In the genomic region with DNA sequence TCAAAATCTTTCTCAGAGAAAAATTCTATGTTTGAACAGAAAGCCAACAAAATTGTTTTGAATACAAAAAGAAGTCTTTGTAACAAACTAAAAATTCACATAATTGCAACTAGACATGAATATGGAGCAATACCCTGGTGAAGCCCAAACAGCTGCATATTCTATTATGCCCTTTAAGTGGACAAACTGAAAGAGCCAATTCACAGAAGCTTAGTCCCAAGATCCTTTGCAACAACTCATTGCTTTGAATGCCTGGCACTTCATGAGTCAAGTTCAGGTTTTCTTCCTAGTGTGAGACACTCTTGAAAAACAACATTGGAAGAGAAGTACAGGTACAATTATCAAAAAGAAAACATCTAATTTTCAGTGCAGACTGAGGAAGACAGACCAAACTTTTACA, we compare ENCODE assay signal across 22 mouse cellular contexts. TPM values are rescaled to one million over a fixed set of nuclear protein-coding genes. Genes with fewer than 3 reads are reported as not detected.
DNase-seq lines count a peak whose midpoint lies in the region; ATAC-seq and TF ChIP-seq lines count a peak whose summit lies in the region.
"Had no signal": no experiment of that assay in that cellular context is flagged by ENCODE, and none has a peak within 500 bp of the region (broad histone marks: within the 10 kb centered on the region; RNA-seq: fewer than 3 reads in every experiment).

No protein-coding gene starts in this region.

- TF ChIP-seq EP300 in lung, postnatal 0 days (IDR thresholded peaks at IDR 0.05): no peak
- TF ChIP-seq EP300 in MEL (IDR thresholded peaks at IDR 0.05; ENCODE audit: low read depth in 1 of 2, low read length in 2 of 2): no peak

- H3K27ac ChIP-seq in forebrain, embryonic 11.5 days (ENCODE audit: low read depth, low read length): 0 out of 2 replicates have a peak overlapping the region, but pooled peaks have one; percentile 43
- H3K27ac ChIP-seq in forebrain, postnatal 0 days (ENCODE audit: low read depth, low read length): no peak overlapping the region
- H3K27ac ChIP-seq in lung, postnatal 0 days (ENCODE audit: low read length): no peak overlapping the region
- no peak overlapping the region for H3K27ac ChIP-seq in MEL (ENCODE audit: control insufficient read depth, low read depth, low read length)
- H3K27ac ChIP-seq: embryonic facial prominence, embryonic 12.5 days; hindbrain, embryonic 14.5 days; liver, embryonic 14.5 days had no signal

- DNase-seq in forebrain, embryonic 11.5 days (ENCODE audit: low spot score): no peak
- DNase-seq in forebrain, postnatal 0 days: no peak
- peak; percentile 53 for DNase-seq in lung, postnatal 0 days (ENCODE audit: low spot score)
- DNase-seq in lung, adult 2 months: no peak
- DNase-seq in MEL (ENCODE audit: low read depth, low spot score): peak; percentile 21
- no peak for DNase-seq in adrenal gland, postnatal 4 days (ENCODE audit: low spot score in 2 of 2)
- DNase-seq: adrenal gland, adult 2 months; B cell, adult 2 months; cerebellum, adult 11 months; cerebellum, postnatal 25 days; gastrocnemius, postnatal 25 days; heart, adult 2 months; heart, postnatal 36 days; kidney, adult 9 months; kidney, postnatal 25 days; layer of hippocampus, adult 9-11 months; lung, postnatal 10 days; thymus, postnatal 4 days had no signal

- no peak overlapping the region for H3K9ac ChIP-seq in forebrain, embryonic 11.5 days (ENCODE audit: low read length)
- no peak overlapping the region for H3K9ac ChIP-seq in forebrain, postnatal 0 days
- H3K9ac ChIP-seq in lung, postnatal 0 days (replicated peaks; ENCODE audit: low read depth): no peak overlapping the region
- H3K9ac ChIP-seq in MEL (ENCODE audit: control insufficient read depth, low read depth, low read length, poor library complexity, severe bottlenecking): no peak overlapping the region
- H3K9ac ChIP-seq: embryonic facial prominence, embryonic 12.5 days; hindbrain, embryonic 14.5 days; liver, embryonic 14.5 days had no signal

- H3K27me3 ChIP-seq in forebrain, embryonic 11.5 days (ENCODE audit: control insufficient read depth, insufficient read depth, low read length): no peaks in the 10 kb centered on the region
- no peaks in the 10 kb centered on the region for H3K27me3 ChIP-seq in forebrain, postnatal 0 days (ENCODE audit: insufficient read depth, low read length)
- H3K27me3 ChIP-seq in lung, postnatal 0 days (replicated peaks; ENCODE audit: insufficient read depth, low read length): no peaks in the 10 kb centered on the region
- no peaks in the 10 kb centered on the region for H3K27me3 ChIP-seq in MEL (ENCODE audit: control insufficient read depth in 1 of 2, insufficient read depth in 2 of 2, low read length in 2 of 2)
- no peaks in the 10 kb centered on the region for H3K27me3 ChIP-seq in myocyte (ENCODE audit: control insufficient read depth, insufficient read depth, insufficient read length)
- H3K27me3 ChIP-seq: embryonic facial prominence, embryonic 12.5 days had no signal

- H3K4me3 ChIP-seq in forebrain, embryonic 11.5 days (ENCODE audit: low read depth, low read length): no peak overlapping the region
- H3K4me3 ChIP-seq in forebrain, postnatal 0 days (ENCODE audit: low read depth, low read length): no peak overlapping the region
- no peak overlapping the region for H3K4me3 ChIP-seq in lung, postnatal 0 days (ENCODE audit: low read depth, low read length)
- no peak overlapping the region for H3K4me3 ChIP-seq in lung, adult 2 months (replicated peaks; ENCODE audit: extremely low read depth, low read depth, low read length)
- H3K4me3 ChIP-seq in MEL (ENCODE audit: control insufficient read depth in 1 of 2, insufficient read depth in 1 of 2, low read depth in 2 of 2, low read length in 2 of 2) (no peak overlapping the region), myocyte (no peak overlapping the region)
- H3K4me3 ChIP-seq: embryonic facial prominence, embryonic 12.5 days; heart, adult 2 months had no signal

- 0 out of 2 replicates have a peak overlapping the region, but pooled peaks have one; percentile 0 for H3K4me2 ChIP-seq in forebrain, embryonic 11.5 days (ENCODE audit: low read depth, low read length, severe bottlenecking)
- H3K4me2 ChIP-seq in forebrain, postnatal 0 days (ENCODE audit: low read depth): no peak overlapping the region
- no peak overlapping the region for H3K4me2 ChIP-seq in lung, postnatal 0 days (replicated peaks; ENCODE audit: low read depth, low read length)
- peak overlapping the region; percentile 0 for H3K4me2 ChIP-seq in myocyte (ENCODE audit: low read depth)

- no peak for TF ChIP-seq RAD21 in MEL (IDR thresholded peaks at IDR 0.05; ENCODE audit: low read depth, low read length)

- no peak for TF ChIP-seq CTCF in forebrain, postnatal 0 days (IDR thresholded peaks at IDR 0.05; ENCODE audit: low read depth)
- no peak for TF ChIP-seq CTCF in lung, postnatal 0 days (IDR thresholded peaks at IDR 0.05)
- no peak for TF ChIP-seq CTCF in lung, adult 2 months (IDR thresholded peaks at IDR 0.05; ENCODE audit: insufficient read depth, low read length)
- no peak for TF ChIP-seq CTCF in MEL (IDR thresholded peaks at IDR 0.05 in 2 of 3, conservative IDR thresholded peaks at IDR 0.05 in 1 of 3; ENCODE audit: control insufficient read depth in 1 of 3, insufficient read depth in 1 of 3, low read depth in 2 of 3, low read length in 3 of 3, poor library complexity in 1 of 3, severe bottlenecking in 1 of 3)

- peaks cover 12% of the 10 kb centered on the region for H3K79me2 ChIP-seq in MEL (ENCODE audit: control insufficient read depth, insufficient read depth, low read length, poor library complexity)
- peaks cover 84% of the 10 kb centered on the region for H3K79me2 ChIP-seq in myocyte (ENCODE audit: control insufficient read depth, insufficient read depth)

- H3K4me1 ChIP-seq in forebrain, embryonic 11.5 days (replicated peaks; ENCODE audit: control insufficient read depth, insufficient read depth, low read length): no peaks in the 10 kb centered on the region; the same call in 1 of the 2 replicates
- peaks cover 4% of the 10 kb centered on the region for H3K4me1 ChIP-seq in forebrain, postnatal 0 days (ENCODE audit: insufficient read depth)
- H3K4me1 ChIP-seq in lung, postnatal 0 days (ENCODE audit: insufficient read depth, low read depth, low read length): no peaks in the 10 kb centered on the region; the same call in 1 of the 2 replicates
- peaks cover 16% of the 10 kb centered on the region for H3K4me1 ChIP-seq in lung, adult 2 months (ENCODE audit: control insufficient read depth, insufficient read depth, low read length)
- peaks cover 4 to 10% of the 10 kb centered on the region in 2 experiments; a peak in 3 of 4 replicates for H3K4me1 ChIP-seq in MEL (ENCODE audit: control insufficient read depth in 1 of 2, insufficient read depth in 2 of 2, low read length in 2 of 2)

- H3K9me3 ChIP-seq in forebrain, embryonic 11.5 days (ENCODE audit: control insufficient read depth, low read length): no peaks in the 10 kb centered on the region
- H3K9me3 ChIP-seq in forebrain, postnatal 0 days (ENCODE audit: low read length): no peaks in the 10 kb centered on the region
- no peaks in the 10 kb centered on the region for H3K9me3 ChIP-seq in lung, postnatal 0 days (ENCODE audit: low read length)
- H3K9me3 ChIP-seq in MEL (replicated peaks; ENCODE audit: insufficient read depth, low read length): no peaks in the 10 kb centered on the region
- H3K9me3 ChIP-seq: embryonic facial prominence, embryonic 12.5 days had no signal

- H3K36me3 ChIP-seq in forebrain, embryonic 11.5 days (ENCODE audit: control insufficient read depth, insufficient read depth, low read length): no peaks in the 10 kb centered on the region
- H3K36me3 ChIP-seq in forebrain, postnatal 0 days (ENCODE audit: insufficient read depth): no peaks in the 10 kb centered on the region
- no peaks in the 10 kb centered on the region for H3K36me3 ChIP-seq in lung, postnatal 0 days (ENCODE audit: insufficient read depth, low read length)
- H3K36me3 ChIP-seq in MEL (ENCODE audit: control insufficient read depth in 1 of 2, insufficient read depth in 2 of 2, low read length in 2 of 2): peaks cover 0 to 24% of the 10 kb centered on the region in 2 experiments; a peak in 2 of 4 replicates
- H3K36me3 ChIP-seq in myocyte (ENCODE audit: control insufficient read depth, insufficient read depth): no peaks in the 10 kb centered on the region
- H3K36me3 ChIP-seq: embryonic facial prominence, embryonic 12.5 days had no signal

- ATAC-seq in forebrain, embryonic 11.5 days (replicated peaks; ENCODE audit: low FRiP score): no peak; the same call in 1 of the 2 replicates
- ATAC-seq in forebrain, postnatal 0 days: no peak
- 0 out of 2 replicates have a peak, but pooled peaks have one; percentile 14 for ATAC-seq in lung, postnatal 0 days

- no peak for TF ChIP-seq POLR2A in lung, adult 2 months (IDR thresholded peaks at IDR 0.05; ENCODE audit: borderline replicate concordance, extremely low read depth, low read depth, low read length)
- TF ChIP-seq POLR2A in MEL (IDR thresholded peaks at IDR 0.05; ENCODE audit: control insufficient read depth in 1 of 2, insufficient read depth in 1 of 2, low read depth in 1 of 2, low read length in 2 of 2, poor library complexity in 1 of 2) (no peak), myocyte (IDR thresholded peaks at IDR 0.05; ENCODE audit: insufficient read length, low read depth) (no peak)

- no peak overlapping the region for H3ac ChIP-seq in myocyte (ENCODE audit: control insufficient read depth, insufficient read length)

TF ChIP-seq in MEL, 35 proteins besides CTCF, POLR2A, EP300 and RAD21 (continues in another document):
- no peak for TF ChIP-seq NRF1 (IDR thresholded peaks at IDR 0.05; ENCODE audit: insufficient read depth, low read depth, low read length, poor library complexity, severe bottlenecking)
- TF ChIP-seq SMC3 (IDR thresholded peaks at IDR 0.05; ENCODE audit: low read depth, low read length): no peak
- no peak for TF ChIP-seq USF1 (IDR thresholded peaks at IDR 0.05; ENCODE audit: low read depth, low read length)

TF ChIP-seq in myocyte, 11 proteins besides CTCF, POLR2A, EP300 and RAD21 (continues in another document):
- TF ChIP-seq REST (IDR thresholded peaks at IDR 0.05; ENCODE audit: insufficient read depth, insufficient read length) (no peak), POLR2AphosphoS2 (IDR thresholded peaks at IDR 0.05; ENCODE audit: insufficient read length, low read depth) (no peak), MYOD1 (IDR thresholded peaks at IDR 0.05; ENCODE audit: control insufficient read depth in 1 of 3, insufficient read length in 2 of 3, low read depth in 2 of 3) (no peak)

RNA-seq across cellular contexts. Expression of a gene that starts 8.8 kb away (rescaled TPM):
- 193 and 208 TPM in 2 replicates for polyA plus RNA-seq in forebrain, embryonic 11.5 days (2014; fragmentation: Nextera tagmentation; extraction: Ambion mirVana)
- 108 and 109 TPM in 2 replicates for total RNA-seq in forebrain, postnatal 0 days (2014; rRNA removed)
- 137 and 152 TPM in 2 replicates for polyA plus RNA-seq in forebrain, postnatal 0 days (2015; fragmentation: Nextera tagmentation; extraction: Ambion mirVana)
- 133 and 156 TPM in 2 replicates for polyA plus RNA-seq in lung, postnatal 0 days (2015; fragmentation: Nextera tagmentation; extraction: Ambion mirVana)
- 30.1 and 45.7 TPM in 2 replicates for polyA plus RNA-seq in lung, adult 2 months (2012; rRNA removed)
- total RNA-seq in MEL (2012; rRNA removed): 20.3 and 26.8 TPM in 2 replicates
- polyA plus RNA-seq in MEL (2012; ENCODE audit: insufficient read depth in 1 of 2, insufficient read length in 2 of 2, low read depth in 1 of 2, low replicate concordance in 2 of 2, missing spikeins in 1 of 2) (100 to 1,000 TPM in 1 of 2 experiments, 10 to 100 TPM in 1; 39.9 to 315 TPM), myocyte (2012; fragmentation: generic; extraction: Trizol) (34.7 TPM)
- 100 to 1,000 TPM; 101 to 113 TPM for total RNA-seq in adrenal gland, postnatal 4 days (2021)

Comparison
In these comparisons a context has a peak if more than half of its experiments do, and no peak if none do; other contexts are left out.
1. DNase-seq: peak in lung, postnatal 0 days (single experiment) and MEL (single experiment); none in forebrain, embryonic 11.5 days (single experiment), forebrain, postnatal 0 days (single experiment), lung, adult 2 months (single experiment) and adrenal gland, postnatal 4 days (0 of 2).
2. H3K4me2 ChIP-seq: peak in forebrain, embryonic 11.5 days (single experiment) and myocyte (single experiment); none in forebrain, postnatal 0 days (single experiment) and lung, postnatal 0 days (single experiment).